ENCODE assay signal across 9 mouse cellular contexts in the genomic region with DNA sequence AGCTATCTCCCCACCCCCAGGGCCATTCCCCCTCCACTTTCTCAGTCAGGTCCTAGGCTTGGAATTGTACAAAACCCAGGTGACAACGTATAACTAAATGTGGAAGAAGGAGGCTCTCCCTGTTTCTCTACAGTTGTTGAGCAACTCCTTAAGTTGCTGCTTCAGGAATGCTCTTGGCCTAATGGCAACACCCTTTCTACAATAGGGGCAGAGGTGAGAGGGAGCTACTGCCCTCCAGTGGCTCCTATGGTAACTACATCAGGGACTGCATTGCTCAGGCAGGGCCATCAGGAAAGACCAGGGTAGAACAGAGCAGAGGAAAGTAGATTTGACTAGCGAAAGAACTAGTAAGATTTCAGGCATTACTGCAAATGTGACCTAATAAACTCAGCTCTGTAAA. TPM values are rescaled to one million over a fixed set of nuclear protein-coding genes. Genes with fewer than 3 reads are reported as not detected.
DNase-seq lines count a peak whose midpoint lies in the region; ATAC-seq and TF ChIP-seq lines count a peak whose summit lies in the region.
"Had no signal": no experiment of that assay in that cellular context is flagged by ENCODE, and none has a peak within 500 bp of the region (broad histone marks: within the 10 kb centered on the region; RNA-seq: fewer than 3 reads in every experiment).

No protein-coding gene starts in this region.

- peak; percentile 68 for TF ChIP-seq CTCF in hindbrain, postnatal 0 days (IDR thresholded peaks at IDR 0.05; ENCODE audit: low read depth)
- peak; percentile 69 for TF ChIP-seq CTCF in cortical plate, adult 2 months (IDR thresholded peaks at IDR 0.05; ENCODE audit: extremely low read depth, insufficient read depth, low read length)

- H3K9me3 ChIP-seq in hindbrain, postnatal 0 days (ENCODE audit: low read length) = no peaks in the 10 kb centered on the region
- H3K9me3 ChIP-seq in hindbrain, embryonic 14.5 days (ENCODE audit: control insufficient read depth, low read length) = no peaks in the 10 kb centered on the region
- H3K9me3 ChIP-seq: embryonic facial prominence, embryonic 15.5 days had no signal

- H3K4me3 ChIP-seq in hindbrain, postnatal 0 days (ENCODE audit: low read length) = no peak overlapping the region
- no peak overlapping the region for H3K4me3 ChIP-seq in hindbrain, embryonic 14.5 days (replicated peaks; ENCODE audit: low read length)
- no peak overlapping the region for H3K4me3 ChIP-seq in cortical plate, adult 2 months (ENCODE audit: insufficient read depth, low read length)
- H3K4me3 ChIP-seq: embryonic facial prominence, embryonic 15.5 days had no signal

- no peak overlapping the region for H3K4me2 ChIP-seq in hindbrain, postnatal 0 days (ENCODE audit: low read depth, low read length)
- no peak overlapping the region for H3K4me2 ChIP-seq in hindbrain, embryonic 14.5 days (replicated peaks)
- H3K4me2 ChIP-seq: embryonic facial prominence, embryonic 15.5 days had no signal

- ATAC-seq in hindbrain, postnatal 0 days = no peak
- no peak for ATAC-seq in hindbrain, embryonic 14.5 days (ENCODE audit: low FRiP score)

- TF ChIP-seq POLR2A in cortical plate, adult 2 months (IDR thresholded peaks at IDR 0.05; ENCODE audit: extremely low read depth, insufficient read depth, low read length) = no peak

- H3K9ac ChIP-seq in hindbrain, postnatal 0 days (replicated peaks; ENCODE audit: low read length) = no peak overlapping the region
- no peak overlapping the region for H3K9ac ChIP-seq in hindbrain, embryonic 14.5 days
- H3K9ac ChIP-seq: embryonic facial prominence, embryonic 15.5 days had no signal

- H3K27me3 ChIP-seq in hindbrain, postnatal 0 days (ENCODE audit: insufficient read depth, low read length) = no peaks in the 10 kb centered on the region
- H3K27me3 ChIP-seq in hindbrain, embryonic 14.5 days (ENCODE audit: control insufficient read depth, insufficient read depth, low read length) = no peaks in the 10 kb centered on the region
- H3K27me3 ChIP-seq: embryonic facial prominence, embryonic 15.5 days had no signal

- H3K4me1 ChIP-seq in hindbrain, postnatal 0 days (ENCODE audit: insufficient read depth, low read length) = no peaks in the 10 kb centered on the region
- peaks cover 19% of the 10 kb centered on the region; the same call in 1 of the 2 replicates for H3K4me1 ChIP-seq in hindbrain, embryonic 14.5 days (replicated peaks; ENCODE audit: control insufficient read depth, insufficient read depth, low read length)
- peaks cover 9% of the 10 kb centered on the region for H3K4me1 ChIP-seq in cortical plate, adult 2 months (ENCODE audit: control insufficient read depth, insufficient read depth, low read length)
- H3K4me1 ChIP-seq: embryonic facial prominence, embryonic 15.5 days had no signal

- no peak overlapping the region for H3K27ac ChIP-seq in hindbrain, postnatal 0 days
- no peak overlapping the region for H3K27ac ChIP-seq in hindbrain, embryonic 14.5 days
- no peak overlapping the region for H3K27ac ChIP-seq in cortical plate, adult 2 months (ENCODE audit: insufficient read depth, low read length)
- H3K27ac ChIP-seq: embryonic facial prominence, embryonic 15.5 days had no signal

- intact Hi-C loops in heart, postnatal 14 days (cut with DNase I) = loop anchor here (5.0 kb wide), 1 partner anchor 49 kb away; no protein-coding TSS in a partner anchor

- 63% methylated on average over 2 of the region's 2 CpGs for WGBS in hindbrain, postnatal 0 days
- 49% methylated on average over 2 of the region's 2 CpGs for WGBS in hindbrain, embryonic 14.5 days

- no peaks in the 10 kb centered on the region for H3K36me3 ChIP-seq in hindbrain, postnatal 0 days (ENCODE audit: insufficient read depth, low read length)
- H3K36me3 ChIP-seq in hindbrain, embryonic 14.5 days (replicated peaks; ENCODE audit: control insufficient read depth, insufficient read depth) = no peaks in the 10 kb centered on the region
- H3K36me3 ChIP-seq: embryonic facial prominence, embryonic 15.5 days had no signal

- no peak for DNase-seq in hindbrain, postnatal 0 days (ENCODE audit: low spot score)
- no peak for DNase-seq in hindbrain, embryonic 14.5 days (ENCODE audit: low spot score)
- peak; percentile 97 for DNase-seq in adipocyte (ENCODE audit: low spot score)
- peak; percentile 80 to 86 for DNase-seq in heart, postnatal 14 days
- peak; percentile 55 to 58 for DNase-seq in layer of hippocampus, postnatal 10 days (ENCODE audit: low spot score in 2 of 2)
- peak; percentile 40 to 60 for DNase-seq in monocyte, adult 2 months (ENCODE audit: low read depth in 1 of 2, low spot score in 2 of 2)
- peak; percentile 66 to 82 for DNase-seq in thymus, postnatal 10 days (ENCODE audit: low spot score in 2 of 2)

RNA-seq across cellular contexts. Expression of gene Dhx40, which starts 28.8 kb away (rescaled TPM):
- 9.8 and 12.0 TPM in 2 replicates for total RNA-seq in hindbrain, postnatal 0 days (2014; rRNA removed)
- polyA plus RNA-seq in hindbrain, postnatal 0 days (2015; fragmentation: Nextera tagmentation; extraction: Ambion mirVana) = 12.5 and 12.6 TPM in 2 replicates
- polyA plus RNA-seq in hindbrain, embryonic 14.5 days (2014; fragmentation: Nextera tagmentation; extraction: Ambion mirVana) = 22.3 and 24.0 TPM in 2 replicates
- polyA plus RNA-seq in cortical plate, adult 2 months (2012; rRNA removed) = 11.1 TPM in 2 replicates
- total RNA-seq in heart, postnatal 14 days (2021) = 10 to 100 TPM; 15.1 to 18.0 TPM
- total RNA-seq in layer of hippocampus, postnatal 10 days (2021) = 10 to 100 TPM; 21.6 to 24.6 TPM

Comparison
In these comparisons a context has a peak if more than half of its experiments do, and no peak if none do; other contexts are left out.
1. DNase-seq: peak in adipocyte (single experiment), heart, postnatal 14 days (2 of 2), layer of hippocampus, postnatal 10 days (2 of 2), monocyte, adult 2 months (2 of 2) and thymus, postnatal 10 days (2 of 2); none in hindbrain, postnatal 0 days (single experiment) and hindbrain, embryonic 14.5 days (single experiment).